Mouse (Mus musculus) thymus, adult 2 months (tissue): Measurements from ENCODE around the gene Ugt1a6a. TPM values are rescaled to one million over a fixed set of nuclear protein-coding genes. Genes with fewer than 3 reads are reported as not detected.

Experiments
- DNase-seq: peaks from one replicate; pipeline ENCODE4 v3.0.0; 2021
- H3K27ac ChIP-seq: fragments of 200-500 bp; 2 replicates; pipeline ENCODE4 v1.5.1; 2012; ENCODE audit warnings: low read length, control low read depth; ENCODE audit not compliant: control insufficient read depth, insufficient read depth
- H3K27me3 ChIP-seq: fragments of 200-500 bp; 2 replicates; pipeline ENCODE4 v1.6.1; 2012; ENCODE audit warnings: mild to moderate bottlenecking, low read length, moderate library complexity, mixed read lengths; ENCODE audit not compliant: control insufficient read depth, insufficient read depth
- H3K36me3 ChIP-seq: fragments of 200-500 bp; 2 replicates; pipeline ENCODE4 v1.6.1; 2012; ENCODE audit warnings: mild to moderate bottlenecking, low read length, moderate library complexity; ENCODE audit not compliant: control insufficient read depth, insufficient read depth
- H3K4me1 ChIP-seq: fragments of 200-500 bp; replicated peaks from 2 replicates; pipeline ENCODE4 v1.6.1; 2012; ENCODE audit warnings: low read length; ENCODE audit not compliant: control insufficient read depth, insufficient read depth
- H3K4me3 ChIP-seq: fragments of 200-500 bp; 2 replicates; pipeline ENCODE4 v1.5.1; 2012; ENCODE audit warnings: mild to moderate bottlenecking, low read length, control low read depth, moderate library complexity; ENCODE audit not compliant: control insufficient read depth, insufficient read depth
- CTCF ChIP-seq: fragments of 200-500 bp; IDR thresholded peaks from 2 replicates; pipeline ENCODE4 v1.5.1; 2012; ENCODE audit warnings: mild to moderate bottlenecking, control low read depth, low read length, moderate library complexity, borderline replicate concordance; ENCODE audit not compliant: control insufficient read depth, poor library complexity, insufficient read depth; ENCODE audit errors: extremely low read depth
- POLR2A ChIP-seq: fragments of 200-500 bp; IDR thresholded peaks from 2 replicates; pipeline ENCODE4 v1.6.1; 2012; ENCODE audit warnings: mild to moderate bottlenecking, low read length, control low read depth, moderate library complexity; ENCODE audit not compliant: control insufficient read depth, poor library complexity, insufficient read depth; ENCODE audit errors: extremely low read depth
- WGBS: fragments of 180-500 bp; shearing (Covaris S2); methylation state at CpG from one replicate; pipeline ENCODE4 v1.1.7; 2018; 5-methylcytosine and 5-hydroxymethylcytosine counted together
- polyA plus RNA-seq: library from polyadenylated mRNA; depleted of rRNA; stranded (reverse); fragments of >200 nt; gene quantifications from 2 replicates; pipeline ENCODE4 v1.2.3, GENCODE M21; 2012

Gene Ugt1a6a
- polyA plus RNA-seq, 1 experiment: 3.8 TPM

GRCm38 (mm10) chr1:88238771-88239170, 104.2 kb downstream of the Ugt1a6a start:
- H3K4me3 ChIP-seq: no peak overlapping the region
- TF ChIP-seq POLR2A (no peak), CTCF (no peak)
- no peaks in the 10 kb centered on the region for H3K27me3 ChIP-seq
- no peaks in the 10 kb centered on the region for H3K36me3 ChIP-seq
- no peak overlapping the region for H3K27ac ChIP-seq
- 80% methylated on average over 6 of the region's 6 CpGs for WGBS
- no peaks in the 10 kb centered on the region for H3K4me1 ChIP-seq
- DNase-seq: no peak

GRCm38 (mm10) chr1:88240072-88240471, 105.5 kb downstream of the Ugt1a6a start:
- no peaks in the 10 kb centered on the region for H3K4me1 ChIP-seq

DNA sequence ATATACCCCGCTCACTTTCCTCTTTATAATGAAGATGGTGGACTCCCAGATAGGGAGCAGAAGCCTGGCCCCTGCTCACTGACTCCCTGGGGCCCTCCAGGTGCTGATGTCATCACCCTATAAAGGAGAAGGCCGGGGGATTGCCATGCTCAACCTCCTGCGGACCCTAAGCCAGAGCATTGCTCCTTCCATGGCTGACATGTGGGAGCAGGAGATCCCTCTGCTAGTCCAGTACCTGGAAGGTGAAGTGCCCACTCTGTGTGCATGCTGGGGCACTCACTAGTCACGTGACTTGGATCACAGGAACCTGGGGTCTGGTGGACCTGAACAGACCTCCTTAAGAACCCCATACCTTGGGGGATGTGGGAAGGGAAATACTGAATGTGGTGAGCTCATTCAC, 106.0 kb downstream of the Ugt1a6a start:
- WGBS: 82% methylated on average over 4 of the region's 4 CpGs
- Histone ChIP-seq H3K4me3 (no peak overlapping the region), H3K27me3 (no peaks in the 10 kb centered on the region), H3K36me3 (no peaks in the 10 kb centered on the region), H3K27ac (no peak overlapping the region), H3K4me1 (no peaks in the 10 kb centered on the region)
- DNase-seq: no peak
- TF ChIP-seq POLR2A (no peak), CTCF (no peak)

More at GRCm38 (mm10) chr1:88240072-88240471, 105.5 kb downstream of the Ugt1a6a start:
- Histone ChIP-seq H3K4me3 (no peak overlapping the region), H3K27ac (no peak overlapping the region), H3K27me3 (no peaks in the 10 kb centered on the region), H3K36me3 (no peaks in the 10 kb centered on the region)
- DNase-seq: no peak
- TF ChIP-seq CTCF (no peak), POLR2A (no peak)
- WGBS: 78% methylated on average over 5 of the region's 5 CpGs

DNA sequence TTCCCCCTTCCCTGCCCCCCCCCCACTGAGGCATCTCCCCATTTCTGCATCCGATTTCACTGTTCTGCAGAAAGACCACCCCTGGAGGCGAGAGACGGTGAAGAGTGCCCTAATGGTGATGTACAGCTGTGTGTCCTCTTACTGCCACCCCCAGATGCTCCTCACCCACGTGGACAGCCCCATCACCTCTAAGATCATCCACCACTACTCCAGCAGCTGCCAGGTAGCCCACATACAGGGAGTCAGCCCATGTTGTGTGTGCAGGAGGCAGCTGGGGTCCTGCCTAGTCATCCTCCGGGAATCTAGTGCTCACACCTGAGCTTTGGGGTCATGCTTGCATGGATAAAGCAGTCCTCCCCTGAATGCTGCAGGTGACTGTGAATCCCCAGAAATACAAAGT, 109.3 kb downstream of the Ugt1a6a start:
- TF ChIP-seq POLR2A: no peak
- TF ChIP-seq CTCF: no peak
- no peaks in the 10 kb centered on the region for H3K4me1 ChIP-seq
- no peak overlapping the region for H3K4me3 ChIP-seq
- no peak overlapping the region for H3K27ac ChIP-seq
- no peaks in the 10 kb centered on the region for H3K27me3 ChIP-seq
- no peak for DNase-seq
- WGBS: 70% methylated on average over 5 of the region's 5 CpGs
- H3K36me3 ChIP-seq: no peaks in the 10 kb centered on the region

DNA sequence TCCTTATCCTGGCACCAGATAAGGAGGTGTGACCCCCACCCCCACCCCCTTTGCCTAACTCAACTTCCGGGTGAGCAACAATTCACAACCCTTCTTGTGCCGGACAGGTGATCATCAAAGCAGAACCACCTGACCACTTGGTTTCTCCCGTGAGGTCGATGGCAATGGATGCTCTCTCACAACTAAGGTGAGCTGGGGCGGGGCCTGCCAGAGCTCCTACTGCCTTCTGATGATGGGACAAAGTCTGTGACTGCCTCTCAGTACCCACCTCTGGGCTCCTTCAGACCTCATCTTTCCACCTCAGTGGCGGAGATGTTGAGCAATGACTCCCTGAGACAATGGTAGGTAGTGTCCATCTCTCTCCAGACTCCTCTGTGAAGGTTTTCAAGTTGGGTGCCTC, 111.3 kb downstream of the Ugt1a6a start:
- H3K4me3 ChIP-seq: no peak overlapping the region
- WGBS: 81% methylated on average over 6 of the region's 6 CpGs
- H3K4me1 ChIP-seq: no peaks in the 10 kb centered on the region
- TF ChIP-seq CTCF (no peak), POLR2A (no peak)
- H3K27me3 ChIP-seq: no peaks in the 10 kb centered on the region
- H3K27ac ChIP-seq: no peak overlapping the region
- DNase-seq: no peak
- no peaks in the 10 kb centered on the region for H3K36me3 ChIP-seq

- no peak overlapping the region for H3K4me3 ChIP-seq
- H3K27me3 ChIP-seq: no peaks in the 10 kb centered on the region
- no peak for DNase-seq
- no peaks in the 10 kb centered on the region for H3K4me1 ChIP-seq
- H3K27ac ChIP-seq: no peak overlapping the region
- 54% methylated on average over 6 of the region's 6 CpGs for WGBS
- H3K36me3 ChIP-seq: no peaks in the 10 kb centered on the region
- TF ChIP-seq POLR2A (no peak), CTCF (no peak)
Observed at GRCm38 (mm10) chr1:88246386-88246785, 111.8 kb downstream of the Ugt1a6a start.

GRCm38 (mm10) chr1:88247660-88248059, 113.1 kb downstream of the Ugt1a6a start:
- H3K4me1 ChIP-seq: no peaks in the 10 kb centered on the region
- H3K27ac ChIP-seq: no peak overlapping the region
- DNase-seq: no peak
- 52% methylated on average over 2 of the region's 2 CpGs for WGBS
- TF ChIP-seq CTCF (no peak), POLR2A (no peak)
- no peaks in the 10 kb centered on the region for H3K27me3 ChIP-seq
- no peaks in the 10 kb centered on the region for H3K36me3 ChIP-seq
- H3K4me3 ChIP-seq: no peak overlapping the region
